Mouse (Mus musculus): ENCODE data around the gene Cacna1e.

Cacna1e gene

DNA sequence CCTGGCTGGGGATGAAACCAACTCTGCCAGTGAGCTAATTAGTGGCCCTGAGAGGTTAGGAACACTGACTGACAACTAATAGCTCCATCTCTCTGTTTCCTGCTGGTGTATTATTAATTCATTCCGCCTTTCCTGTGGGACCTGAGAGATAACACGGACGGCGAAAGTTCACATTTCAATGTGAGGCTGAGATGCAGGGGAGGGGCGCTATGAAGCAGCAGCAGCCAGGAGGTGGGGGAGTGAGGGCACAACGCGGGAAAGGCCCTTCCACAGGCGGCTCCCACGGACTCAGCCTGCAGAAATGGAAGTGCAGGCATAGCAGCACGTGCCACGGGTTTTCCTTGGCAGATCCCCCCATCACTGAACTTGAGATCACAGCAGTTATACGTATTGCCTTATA is 99.4 kb downstream of the Cacna1e start:
- DNase-seq (ENCODE audit: low read depth, low spot score) = no peak

DNA sequence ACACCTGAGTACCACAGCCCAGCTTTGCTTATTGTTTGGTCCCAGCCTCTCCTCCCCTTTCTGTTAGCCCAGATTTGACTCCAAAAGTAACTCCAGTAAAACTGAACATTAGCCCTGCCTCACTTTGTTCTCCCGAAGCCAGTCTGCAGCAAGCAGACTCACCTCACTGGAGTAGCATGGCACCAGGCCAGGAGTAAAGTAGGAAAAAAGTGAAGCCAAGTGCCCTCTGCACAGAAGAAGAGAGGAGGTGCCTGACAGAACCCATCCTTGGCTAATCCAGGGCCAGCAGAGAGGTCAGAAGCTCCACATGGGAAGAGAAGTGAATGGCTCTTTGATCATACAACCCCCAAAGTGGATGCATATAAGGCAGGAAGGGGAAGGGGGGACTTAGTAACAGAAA is 100.8 kb downstream of the Cacna1e start:
- DNase-seq (ENCODE audit: low read depth, low spot score) = no peak

DNA sequence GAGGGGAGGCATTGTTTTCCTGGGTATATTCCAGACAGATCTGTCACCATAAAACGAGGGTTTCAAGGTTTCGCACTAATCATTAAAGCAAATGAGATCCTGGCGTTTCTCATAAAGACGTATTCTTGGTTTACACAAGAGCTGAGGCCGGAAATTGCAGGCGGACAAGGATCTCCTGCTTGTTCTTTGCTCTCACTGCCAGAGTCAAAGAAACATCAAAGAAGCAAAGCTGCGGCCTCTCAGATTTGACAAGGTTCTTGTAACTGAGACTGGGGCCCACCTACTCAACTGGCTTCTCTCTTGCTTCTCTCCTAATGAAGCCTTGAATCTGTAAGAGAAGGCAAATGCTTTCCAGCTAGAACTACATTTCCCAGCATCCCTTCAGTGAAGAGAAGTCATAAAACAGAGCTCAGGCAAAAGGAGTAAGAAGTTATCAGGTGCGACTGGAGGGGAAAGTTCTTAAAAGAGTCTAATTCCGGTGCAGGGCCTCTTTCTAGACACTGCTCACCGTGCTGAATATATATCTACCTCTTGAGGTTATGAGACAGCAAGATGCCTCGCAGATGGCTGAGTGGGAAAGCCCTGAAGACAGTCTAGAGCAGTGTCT is 104.3 kb downstream of the Cacna1e start:
- no peak for DNase-seq (ENCODE audit: low read depth, low spot score)

DNA sequence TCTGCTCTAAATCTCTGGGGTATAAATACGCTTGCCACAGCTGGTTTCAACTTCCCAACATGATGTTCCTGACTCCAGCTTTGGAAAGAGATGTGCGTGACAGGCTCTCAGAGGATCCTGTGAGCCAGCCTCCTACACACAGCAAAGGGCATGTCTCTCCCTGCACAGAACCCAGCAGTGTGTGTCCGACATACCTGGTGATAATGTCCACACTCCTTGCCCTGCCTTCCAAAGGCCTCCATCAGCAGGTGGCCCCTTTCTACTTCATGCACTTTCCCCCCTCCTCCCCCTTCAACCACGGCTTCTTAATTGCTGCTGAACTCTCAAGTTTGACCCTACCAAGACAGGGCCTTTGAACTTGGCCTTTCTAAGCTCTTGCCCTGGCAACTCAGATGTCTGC is 108.0 kb downstream of the Cacna1e start:
- DNase-seq (ENCODE audit: low read depth, low spot score) = no peak

DNA sequence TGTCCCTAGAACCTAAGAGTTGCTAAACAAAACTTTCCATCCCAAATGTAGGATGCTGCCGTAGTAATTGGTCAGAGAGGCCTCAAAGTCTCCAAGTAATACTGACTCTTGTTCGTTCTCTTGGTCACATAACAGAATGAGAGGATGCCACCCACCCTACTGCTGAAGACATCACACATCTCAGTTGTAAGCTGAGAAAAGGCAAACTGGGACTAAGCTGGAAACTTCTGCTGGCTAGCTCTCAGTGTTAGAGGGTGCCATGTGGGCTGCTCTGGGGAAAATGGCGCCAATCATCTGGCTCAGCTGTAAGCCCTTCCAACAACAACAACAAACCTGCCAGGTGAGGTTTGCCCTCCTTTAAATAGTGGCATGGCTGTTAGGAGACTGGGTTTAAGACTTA is 109.8 kb downstream of the Cacna1e start:
- no peak for DNase-seq (ENCODE audit: low read depth, low spot score)

DNA sequence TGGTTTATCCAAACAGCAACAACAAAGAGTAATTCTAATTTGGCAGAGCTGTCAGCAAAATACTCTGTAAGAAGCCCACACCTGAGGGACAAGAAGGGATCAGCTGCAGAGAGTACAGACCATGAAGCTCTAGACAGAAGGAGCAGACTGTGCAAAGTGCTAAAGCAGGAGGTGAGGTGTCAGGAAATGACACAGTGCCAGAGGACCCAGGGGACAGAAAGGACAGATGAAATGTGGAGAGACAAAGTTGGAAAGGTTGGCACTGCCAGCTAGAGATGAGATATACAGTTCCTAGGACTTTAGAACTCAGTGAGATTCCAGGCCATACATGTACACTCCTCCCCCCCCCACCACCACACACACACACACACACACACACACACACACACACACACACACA is 113.2 kb downstream of the Cacna1e start:
- DNase-seq (ENCODE audit: low read depth, low spot score) = no peak

DNA sequence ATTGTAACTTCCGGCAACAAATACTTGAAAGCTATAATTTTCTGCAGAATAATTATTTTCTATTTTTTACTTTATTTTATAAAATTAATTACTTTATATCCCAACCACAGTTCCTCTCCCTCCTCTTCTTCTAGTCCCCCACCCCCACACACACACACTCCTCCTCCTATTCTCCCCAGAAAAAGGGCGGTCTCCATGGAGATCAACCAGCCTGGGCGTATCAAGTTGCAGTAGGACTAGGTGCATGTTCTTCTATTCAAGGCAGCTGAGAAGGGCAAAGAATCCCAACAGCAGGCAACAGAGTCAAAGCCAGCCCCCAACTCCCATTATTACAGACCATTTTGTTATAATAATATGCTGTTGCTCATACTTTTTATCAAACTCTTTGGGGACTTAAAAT is 113.8 kb downstream of the Cacna1e start:
- no peak for DNase-seq (ENCODE audit: low read depth, low spot score)

DNA sequence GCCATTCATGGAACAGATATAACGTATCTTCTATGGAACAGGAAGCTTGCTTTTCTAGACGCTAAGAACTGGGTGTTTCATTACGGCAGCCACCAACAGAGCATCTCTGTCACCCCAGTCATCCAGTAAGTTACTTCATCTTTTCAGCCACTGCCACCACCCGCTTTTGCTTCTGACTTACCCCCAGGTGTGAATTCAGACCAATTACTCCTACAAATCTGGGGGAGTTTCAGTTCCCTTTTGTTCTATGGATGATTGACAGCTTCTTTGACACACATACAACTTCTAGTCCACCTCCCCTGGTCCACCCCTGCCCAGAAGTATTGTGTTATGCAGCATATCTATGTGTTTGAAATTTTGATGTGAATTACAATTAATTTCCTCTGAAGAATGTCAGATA is 121.2 kb downstream of the Cacna1e start:
- no peak for DNase-seq (ENCODE audit: low read depth, low spot score)

DNA sequence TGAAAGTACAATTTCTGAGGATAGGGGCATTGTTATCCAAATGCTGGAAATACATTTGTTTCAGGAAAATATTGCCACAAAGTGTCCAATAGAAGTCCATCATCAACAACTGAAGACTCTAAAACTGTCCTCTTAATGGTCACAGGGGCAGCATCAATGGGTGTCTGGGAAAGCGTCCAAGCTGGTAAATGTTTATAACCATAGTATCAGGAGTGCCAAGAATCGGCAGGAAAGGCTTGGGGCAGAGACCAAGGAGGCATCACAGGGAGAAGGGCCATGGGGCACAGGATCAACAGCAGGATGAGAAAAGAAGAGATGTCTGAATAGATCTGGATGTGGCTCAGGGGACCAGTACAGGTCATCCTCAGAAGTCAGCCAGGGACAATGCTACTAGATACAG is 132.2 kb downstream of the Cacna1e start:
- no peak for DNase-seq (ENCODE audit: low read depth, low spot score)

DNA sequence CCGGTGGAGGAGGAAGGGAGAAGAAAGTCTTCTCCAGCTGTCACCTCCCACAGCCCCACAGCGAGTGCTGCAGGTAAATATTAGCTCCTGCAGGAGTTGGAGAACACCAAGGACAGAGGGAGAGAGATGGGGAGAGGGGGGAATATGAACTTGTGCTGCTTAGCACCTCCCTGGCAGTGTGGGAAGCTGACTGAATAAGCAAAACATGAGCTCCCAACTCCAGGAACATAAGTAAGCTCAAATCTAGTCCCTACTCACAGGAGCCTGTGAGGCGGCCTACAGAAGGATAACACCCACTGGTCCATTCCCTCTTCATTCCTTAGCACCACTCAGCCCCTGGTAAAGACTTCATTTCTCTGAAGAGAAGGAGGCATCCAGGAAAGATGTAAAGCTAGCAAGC is 135.8 kb downstream of the Cacna1e start:
- no peak for DNase-seq (ENCODE audit: low read depth, low spot score)

DNA sequence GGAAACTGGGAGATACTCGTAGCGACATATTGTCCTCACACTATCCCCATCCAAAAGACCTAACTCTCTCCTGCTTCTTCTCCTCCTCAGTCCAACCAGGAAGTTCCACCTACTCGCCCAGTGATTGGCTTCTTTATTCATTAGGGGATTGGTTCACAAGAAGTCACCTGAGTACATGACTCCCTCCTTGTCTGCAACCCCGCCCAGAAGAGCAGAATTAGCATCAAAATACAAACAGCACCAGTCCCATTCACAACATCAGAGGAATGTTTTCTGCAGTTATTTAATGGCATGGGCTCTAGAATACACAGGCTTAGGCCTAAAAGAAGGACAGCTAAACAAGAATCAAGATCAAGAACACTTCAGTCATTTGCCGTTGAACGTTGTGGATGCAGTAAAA is 139.1 kb downstream of the Cacna1e start:
- DNase-seq (ENCODE audit: low read depth, low spot score) = no peak

DNA sequence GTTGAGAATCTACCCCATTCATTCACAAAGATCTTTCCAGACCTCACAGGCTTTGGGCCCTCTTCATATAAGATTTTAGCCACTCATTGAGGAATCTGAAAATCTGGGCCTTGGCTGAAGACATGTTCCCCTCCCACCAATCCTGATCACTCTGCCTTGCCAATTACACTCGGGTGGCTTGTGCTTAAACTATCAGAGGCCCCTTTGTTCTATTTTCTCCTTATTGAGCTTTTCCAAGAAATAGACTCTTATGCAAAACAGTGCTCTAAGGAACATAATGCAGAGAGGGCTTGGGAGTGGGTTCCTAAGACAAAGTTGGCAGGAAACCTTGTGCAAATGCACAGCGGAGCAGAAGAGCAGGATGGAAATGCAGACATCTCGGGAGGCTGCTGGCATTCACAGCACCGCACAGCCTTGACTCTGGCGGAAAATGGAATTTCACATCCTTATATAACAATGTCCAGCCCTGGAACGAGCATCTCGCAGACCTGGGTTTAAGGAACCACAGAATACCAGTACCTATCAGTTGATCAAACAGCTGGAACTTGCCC is 153.8 kb downstream of the Cacna1e start:
- DNase-seq (ENCODE audit: low read depth, low spot score) = no peak

DNA sequence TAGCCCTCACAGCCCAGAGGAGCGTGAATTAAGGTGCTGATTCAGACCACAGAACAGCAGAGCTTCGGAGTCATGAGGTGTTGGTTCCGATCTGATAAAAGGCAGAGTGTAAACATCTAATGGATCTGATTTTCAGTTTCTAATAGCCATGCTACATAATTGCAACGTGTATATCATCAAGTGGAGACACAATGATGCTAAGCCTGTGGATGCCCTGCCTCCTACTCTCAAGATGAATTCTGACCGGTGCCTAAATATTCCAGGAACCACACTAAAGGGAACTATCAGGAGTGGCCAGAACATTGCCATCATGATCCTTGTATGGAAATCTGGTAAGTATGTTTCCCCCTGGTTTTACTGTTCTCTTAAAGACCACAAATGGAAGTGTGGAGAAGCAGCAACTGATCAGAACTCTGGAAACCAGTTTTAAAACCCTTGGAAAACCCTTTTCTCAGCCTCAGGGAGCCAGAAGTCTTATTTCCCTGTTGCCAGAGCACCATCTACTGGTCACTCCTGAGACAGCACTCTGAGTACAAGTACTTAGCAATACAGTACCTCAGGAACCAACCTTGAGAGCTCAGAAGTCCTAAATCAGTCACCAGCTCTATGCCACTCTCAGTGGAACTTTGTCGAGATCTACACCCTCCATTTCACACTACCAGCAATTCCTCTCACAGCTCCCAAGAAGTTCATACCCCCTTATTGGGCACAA is 154.9 kb downstream of the Cacna1e start:
- peak; percentile 78 for DNase-seq (ENCODE audit: low read depth, low spot score)

DNA sequence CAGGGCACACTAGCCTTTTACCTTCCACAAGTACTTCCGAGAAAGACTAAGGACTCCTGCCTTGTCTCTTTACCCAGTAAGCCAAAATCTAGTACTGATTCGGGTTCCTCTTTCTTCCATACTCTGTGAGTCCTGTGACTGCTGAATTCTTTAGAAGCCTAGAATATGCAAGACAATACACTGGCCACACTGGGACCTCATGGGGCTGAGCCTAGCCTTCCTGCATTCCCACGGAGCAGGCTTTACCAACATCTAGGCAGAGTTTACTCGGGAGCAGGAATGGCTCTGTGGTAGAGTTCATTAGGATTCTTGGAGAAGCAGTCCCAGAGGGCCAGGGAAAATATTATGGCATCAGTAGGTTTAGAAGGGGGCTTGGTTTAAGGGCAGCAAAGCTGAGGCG is 155.6 kb downstream of the Cacna1e start:
- no peak for DNase-seq (ENCODE audit: low read depth, low spot score)

DNA sequence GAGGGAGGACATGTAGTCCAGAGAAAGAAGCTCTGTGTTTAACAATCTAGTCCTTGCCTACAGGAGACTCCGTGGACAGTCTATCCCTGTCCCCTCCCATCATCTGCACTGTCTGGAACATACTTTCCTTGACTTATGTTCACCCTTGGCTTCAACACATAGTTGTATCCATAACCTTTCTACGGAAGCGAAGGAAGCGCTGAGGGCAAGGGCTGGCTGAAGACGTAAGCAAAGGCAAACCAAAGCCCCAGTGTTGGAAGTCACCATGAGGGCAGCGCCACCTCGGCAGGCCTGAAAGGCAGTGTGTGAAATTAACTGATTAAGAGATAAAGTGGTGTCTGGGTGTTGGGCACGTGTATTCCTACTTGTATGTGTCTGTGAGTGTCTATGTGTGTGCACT is 156.6 kb downstream of the Cacna1e start:
- no peak for DNase-seq (ENCODE audit: low read depth, low spot score)

DNA sequence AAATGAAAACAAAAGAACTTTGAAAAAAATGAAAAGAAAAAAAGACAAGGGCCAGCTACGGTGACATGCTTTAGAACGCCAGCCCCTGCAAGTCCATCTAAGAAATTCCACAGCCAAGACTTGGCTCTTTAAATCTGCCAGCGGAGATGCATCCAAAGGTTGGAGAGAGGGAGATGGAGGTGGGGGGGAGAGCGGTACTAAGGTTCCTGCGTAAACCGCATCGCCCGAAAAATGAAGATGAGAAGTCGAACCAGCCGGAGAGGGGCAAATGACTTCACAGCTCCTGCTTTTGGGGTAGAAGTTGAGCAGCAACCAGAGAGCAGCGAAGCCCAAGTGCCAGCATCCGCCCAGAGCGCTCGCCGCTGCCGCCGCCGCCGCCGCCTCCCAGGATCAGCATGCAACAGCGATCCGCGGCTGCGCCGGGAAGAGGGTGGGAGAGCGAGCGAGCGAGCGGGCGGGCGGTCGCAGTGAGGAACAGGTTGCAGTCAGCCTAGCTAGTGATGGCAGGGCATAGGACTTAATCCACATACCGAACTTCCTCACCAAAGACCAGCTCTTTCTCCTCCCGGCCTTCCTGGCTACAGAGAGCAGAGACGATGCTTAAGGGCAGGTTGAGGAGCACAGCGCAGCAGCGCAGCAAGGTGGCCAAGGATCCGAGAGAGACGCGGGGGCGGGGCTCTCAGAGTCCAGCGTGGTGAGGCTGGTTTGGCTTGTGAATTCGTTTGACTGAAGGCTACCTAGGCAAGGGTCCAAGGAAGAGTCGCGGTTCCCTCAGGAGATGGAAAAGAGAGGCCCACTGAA is 157.7 kb downstream of the Cacna1e start:
- no peak for DNase-seq (ENCODE audit: low read depth, low spot score)

DNA sequence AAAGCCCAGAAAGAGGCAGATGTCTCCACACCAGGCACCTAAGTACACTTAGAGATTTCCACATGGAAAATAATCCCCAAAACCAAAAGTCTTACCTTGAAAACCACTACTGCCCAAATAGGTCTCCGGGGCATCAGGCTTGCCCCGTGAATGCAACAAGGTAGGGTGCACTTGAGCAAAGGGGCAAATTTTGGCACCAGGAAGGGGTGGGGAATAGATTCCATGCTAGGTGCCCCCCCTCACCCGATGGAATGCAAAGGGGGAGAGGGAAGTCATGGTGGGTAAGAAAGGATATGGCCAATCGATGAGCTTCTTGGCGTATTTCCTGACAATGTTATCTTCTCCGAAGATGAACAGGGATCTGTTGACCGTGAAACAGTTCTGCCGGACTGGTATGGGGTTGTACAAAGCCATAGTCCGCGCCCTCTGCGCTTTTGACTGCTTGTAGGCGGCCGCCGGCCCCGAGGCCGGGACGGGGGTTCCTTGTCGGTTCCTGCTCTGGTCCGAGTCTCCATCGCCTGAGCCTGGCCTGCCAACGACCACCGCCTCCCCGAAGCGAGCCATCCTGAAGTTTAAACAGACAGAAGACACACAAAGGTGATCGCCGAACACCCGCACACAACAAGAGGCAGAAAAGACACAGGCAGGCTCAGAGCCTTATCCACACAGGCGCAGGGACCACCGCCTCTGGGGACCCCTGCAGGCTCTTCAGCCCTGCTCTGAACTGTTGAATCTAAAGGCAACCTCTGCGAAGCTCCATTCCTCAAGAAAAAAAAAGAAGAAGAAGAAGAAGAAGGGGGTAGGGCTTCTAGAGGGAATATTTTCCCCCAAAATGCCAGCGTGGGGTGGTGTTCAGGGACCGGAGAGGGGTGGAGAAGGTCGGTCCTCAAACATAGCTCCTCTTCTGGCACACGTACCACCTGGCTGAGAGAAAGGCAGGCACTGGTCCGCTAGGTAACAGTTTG is 158.7 kb downstream of the Cacna1e start:
- no peak for DNase-seq (ENCODE audit: low read depth, low spot score)

DNA sequence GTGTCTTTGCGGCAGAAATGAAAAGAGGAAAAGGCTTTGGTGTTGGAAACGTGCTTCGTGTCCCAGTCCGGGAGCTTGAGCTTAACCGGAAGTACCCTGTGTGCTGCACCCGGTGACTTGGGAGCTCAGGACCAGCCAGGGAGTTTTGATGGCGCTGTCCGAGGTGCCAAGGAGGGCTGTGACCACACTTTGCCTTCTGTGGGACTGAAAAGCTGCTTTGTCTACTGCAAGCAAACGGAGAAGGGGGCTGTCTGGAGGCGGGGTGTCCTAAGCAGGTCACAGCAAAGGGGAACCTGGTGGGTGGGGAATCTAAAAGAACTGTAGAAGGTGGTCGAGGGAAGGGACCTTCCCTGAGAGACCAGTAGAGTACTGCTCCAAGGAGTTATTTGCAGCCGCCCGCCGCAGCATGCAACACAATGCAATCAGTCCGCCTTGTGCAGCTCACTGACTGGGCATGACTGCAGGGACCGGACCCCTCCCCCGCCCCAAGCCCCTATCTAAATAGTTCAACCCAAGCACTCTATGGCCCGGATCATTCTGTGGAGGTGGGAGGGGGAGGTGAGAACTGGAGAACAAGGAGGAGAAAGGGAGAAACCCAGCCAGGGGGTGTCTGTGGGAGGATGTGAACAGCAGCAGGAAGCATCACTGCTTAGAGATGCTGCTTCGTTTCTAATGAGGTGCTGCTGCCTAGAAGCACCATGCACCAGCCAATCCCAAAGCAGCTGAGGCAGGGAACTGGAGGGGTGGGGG is 160.6 kb downstream of the Cacna1e start:
- no peak for DNase-seq (ENCODE audit: low read depth, low spot score)

DNA sequence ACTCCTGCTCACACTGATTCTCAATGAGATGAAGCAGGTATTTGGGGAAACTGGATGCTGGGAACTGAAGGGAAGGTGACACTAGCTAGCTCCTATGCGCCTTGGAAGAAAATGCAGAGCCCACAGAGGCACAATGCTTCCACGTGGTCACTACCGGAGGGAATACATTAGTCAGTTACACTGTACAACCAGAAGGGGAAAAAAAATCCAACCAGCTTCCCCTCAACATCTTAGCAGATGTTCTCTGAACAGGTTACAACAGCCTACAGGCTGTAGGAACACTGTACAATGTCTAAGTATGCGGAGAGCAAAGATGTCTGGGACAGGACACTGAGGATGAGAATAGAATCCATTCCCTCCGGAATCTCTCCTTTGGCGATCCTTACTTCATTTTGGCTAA is 161.2 kb downstream of the Cacna1e start:
- no peak for DNase-seq (ENCODE audit: low read depth, low spot score)

DNA sequence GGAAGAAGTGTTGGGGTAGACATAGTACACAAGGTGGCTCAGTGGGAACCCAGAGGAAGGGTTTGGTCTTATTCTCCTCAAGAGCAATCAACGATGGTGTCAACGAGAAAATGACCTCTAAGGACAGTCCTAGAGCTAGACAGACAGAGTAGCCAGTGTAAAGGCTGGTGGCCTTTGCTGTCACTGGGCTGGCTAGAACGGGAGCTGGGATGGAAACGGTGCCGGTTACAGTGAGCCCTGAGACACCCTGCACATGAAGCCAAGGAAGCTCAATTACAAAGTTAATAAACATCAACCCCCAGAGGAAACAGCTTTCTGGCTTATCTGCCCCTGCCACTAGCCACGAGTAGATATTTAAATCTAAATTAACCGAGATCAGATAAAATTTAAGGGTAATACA is 168.7 kb downstream of the Cacna1e start:
- DNase-seq (ENCODE audit: low read depth, low spot score) = no peak

DNA sequence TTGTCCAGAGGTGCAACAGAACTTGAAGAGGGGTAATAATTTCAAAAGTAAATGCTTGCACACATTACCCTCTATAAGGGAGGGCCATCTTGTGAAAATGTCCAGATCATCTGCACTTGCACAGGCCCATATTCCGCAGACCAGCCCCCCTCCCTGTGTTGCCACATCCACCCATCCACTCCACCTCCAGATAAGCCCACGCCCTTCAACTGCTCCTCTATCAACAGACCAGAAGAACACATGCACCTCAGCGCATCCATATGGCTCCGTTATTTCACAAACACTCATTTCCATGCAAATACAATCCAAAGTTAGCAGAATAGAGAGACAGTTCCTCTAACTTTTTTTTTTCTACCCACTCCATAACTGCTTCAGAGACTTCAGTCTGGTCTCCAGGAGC is 171.6 kb downstream of the Cacna1e start:
- no peak for DNase-seq (ENCODE audit: low read depth, low spot score)

Measured in 3T3-L1 (cell line).